Mouse (Mus musculus): ENCODE measurements around the gene Synj2.

GRCm38 (mm10) chr17:5958229-5958628 is 17.1 kb downstream of the Synj2 start:
- TF ChIP-seq CTCF (IDR thresholded peaks at IDR 0.05; ENCODE audit: low read depth), result no peak
- TF ChIP-seq EP300 (IDR thresholded peaks at IDR 0.05; ENCODE audit: low read depth), result no peak
